8 mouse cellular contexts compared by ENCODE assay signal in the genomic region with DNA sequence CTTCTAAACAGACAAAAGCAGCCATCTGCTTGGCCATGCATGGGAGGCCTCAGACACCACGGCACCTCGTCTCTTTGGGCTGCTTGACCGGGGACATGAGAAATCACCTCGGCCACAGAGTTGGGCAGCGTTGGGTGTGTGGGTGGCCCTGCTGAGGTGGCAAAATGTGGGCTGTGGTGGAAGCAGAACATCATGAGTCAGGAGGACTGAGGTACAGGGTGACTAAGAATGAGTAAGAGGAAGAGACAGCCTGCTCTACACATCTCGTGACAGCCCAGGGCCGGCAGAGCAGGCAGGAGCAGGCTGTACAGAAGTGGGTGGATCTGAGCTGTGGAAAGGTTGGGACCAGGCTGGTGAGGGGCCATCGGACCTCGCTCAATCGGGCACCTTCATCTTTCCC. TPM values are rescaled to one million over a fixed set of nuclear protein-coding genes. Genes with fewer than 3 reads are reported as not detected.
DNase-seq lines count a peak whose midpoint lies in the region; ATAC-seq and TF ChIP-seq lines count a peak whose summit lies in the region.

No protein-coding gene starts in this region.

- no peak for ATAC-seq in kidney, postnatal 0 days (replicated peaks; ENCODE audit: low FRiP score, low read depth)
- peak; percentile 77 for ATAC-seq in liver, postnatal 0 days
- ATAC-seq in megakaryocyte-erythroid progenitor cell, adult 5-6 weeks (replicated peaks; ENCODE audit: low FRiP score, low TSS enrichment, poor library complexity, severe bottlenecking), result no peak
- no peak; the same call in 1 of the 2 replicates for ATAC-seq in forebrain, postnatal 0 days

- WGBS in kidney, postnatal 0 days, result 67% methylated on average over 10 of the region's 10 CpGs
- WGBS in liver, postnatal 0 days (ENCODE audit: insufficient replicate concordance), result 77% methylated on average over 10 of the region's 10 CpGs
- WGBS in forebrain, postnatal 0 days, result 91% methylated on average over 10 of the region's 10 CpGs

- no peaks in the 10 kb centered on the region for H3K79me2 ChIP-seq in CH12.LX (replicated peaks; ENCODE audit: control insufficient read depth, extremely low read depth, insufficient read depth, poor library complexity, severe bottlenecking)

- no peaks in the 10 kb centered on the region for H3K4me1 ChIP-seq in kidney, postnatal 0 days (replicated peaks; ENCODE audit: insufficient read depth, low read length)
- H3K4me1 ChIP-seq in CH12.LX (ENCODE audit: control insufficient read depth in 1 of 2, insufficient read depth in 2 of 2), result peaks cover 27 to 76% of the 10 kb centered on the region in 2 experiments
- no peaks in the 10 kb centered on the region for H3K4me1 ChIP-seq in liver, postnatal 0 days (ENCODE audit: insufficient read depth)
- H3K4me1 ChIP-seq in forebrain, postnatal 0 days (ENCODE audit: insufficient read depth), result no peaks in the 10 kb centered on the region

- in situ Hi-C loops in CH12.LX (cut with MboI; ENCODE audit: low pct_ligation_motif_present, low pct_unique_long_range_greater_than_20kb, low sequenced_read_pairs), result no loop called here

- no peak for TF ChIP-seq POLR2A in CH12.LX (IDR thresholded peaks at IDR 0.05; ENCODE audit: low read depth, low read length)

- dilution Hi-C loops in CH12.LX (cut with MboI; ENCODE audit: extremely low pct_ligation_motif_present, extremely low pct_unique_long_range_greater_than_20kb, low sequenced_read_pairs), result no loop called here

- TF ChIP-seq CTCF in kidney, postnatal 0 days (IDR thresholded peaks at IDR 0.05; ENCODE audit: low read depth), result no peak
- no peak for TF ChIP-seq CTCF in CH12.LX (conservative IDR thresholded peaks at IDR 0.05 in 1 of 2, IDR thresholded peaks at IDR 0.05 in 1 of 2; ENCODE audit: low read depth in 2 of 2, low read length in 2 of 2)
- no peak for TF ChIP-seq CTCF in liver, postnatal 0 days (IDR thresholded peaks at IDR 0.05; ENCODE audit: low read depth)
- TF ChIP-seq CTCF in forebrain, postnatal 0 days (IDR thresholded peaks at IDR 0.05; ENCODE audit: low read depth), result no peak

- H3K36me3 ChIP-seq in kidney, postnatal 0 days (ENCODE audit: insufficient read depth, low read length), result peaks cover 16% of the 10 kb centered on the region; the same call in 1 of the 2 replicates
- H3K36me3 ChIP-seq in CH12.LX (replicated peaks in 1 of 2; ENCODE audit: control insufficient read depth in 1 of 2, insufficient read depth in 1 of 2, low read length in 1 of 2), result peaks cover 75 to 94% of the 10 kb centered on the region in 2 experiments
- H3K36me3 ChIP-seq in liver, postnatal 0 days (replicated peaks; ENCODE audit: insufficient read depth, low read length), result peaks cover 36% of the 10 kb centered on the region
- peaks cover 58% of the 10 kb centered on the region for H3K36me3 ChIP-seq in forebrain, postnatal 0 days (ENCODE audit: insufficient read depth)

- no peak overlapping the region for H3K27ac ChIP-seq in kidney, postnatal 0 days
- peak overlapping the region; percentile 62 for H3K27ac ChIP-seq in CH12.LX (ENCODE audit: insufficient read depth, low read depth)
- H3K27ac ChIP-seq in liver, postnatal 0 days (ENCODE audit: low read depth), result 0 out of 2 replicates have a peak overlapping the region, but pooled peaks have one; percentile 18
- H3K27ac ChIP-seq in forebrain, postnatal 0 days (ENCODE audit: low read depth, low read length), result no peak overlapping the region

- peak; percentile 17 for DNase-seq in kidney, postnatal 0 days (ENCODE audit: low spot score)
- no peak for DNase-seq in kidney, postnatal 10 days
- DNase-seq in CH12.LX (ENCODE audit: extremely low read depth), result peak; percentile 77
- DNase-seq in fat pad, adult 2 months (ENCODE audit: extremely low read depth, low read depth, low spot score), result peak; percentile 13
- DNase-seq in liver, postnatal 0 days, result no peak
- peak; percentile 59 for DNase-seq in thymus, postnatal 4 days
- DNase-seq in forebrain, postnatal 0 days, result no peak

- 0 out of 2 replicates have a peak, but pooled peaks have one; percentile 18 for TF ChIP-seq EP300 in CH12.LX (IDR thresholded peaks at IDR 0.05; ENCODE audit: low read length)
- no peak for TF ChIP-seq EP300 in liver, postnatal 0 days (IDR thresholded peaks at IDR 0.05; ENCODE audit: low read depth)

- H3K27me3 ChIP-seq in kidney, postnatal 0 days (ENCODE audit: insufficient read depth, low read length), result no peaks in the 10 kb centered on the region
- no peaks in the 10 kb centered on the region for H3K27me3 ChIP-seq in CH12.LX (replicated peaks)
- H3K27me3 ChIP-seq in liver, postnatal 0 days (ENCODE audit: insufficient read depth, low read length), result no peaks in the 10 kb centered on the region
- H3K27me3 ChIP-seq in forebrain, postnatal 0 days (ENCODE audit: insufficient read depth, low read length), result no peaks in the 10 kb centered on the region

- no peak overlapping the region for H3K9ac ChIP-seq in kidney, postnatal 0 days (ENCODE audit: low read depth, low read length)
- H3K9ac ChIP-seq in CH12.LX (ENCODE audit: insufficient read depth, low read depth), result no peak overlapping the region
- no peak overlapping the region for H3K9ac ChIP-seq in liver, postnatal 0 days (replicated peaks)
- H3K9ac ChIP-seq in forebrain, postnatal 0 days, result no peak overlapping the region

- no peak overlapping the region for H3K4me2 ChIP-seq in kidney, postnatal 0 days (ENCODE audit: low read length)
- no peak overlapping the region for H3K4me2 ChIP-seq in CH12.LX (ENCODE audit: insufficient read depth, low read depth, poor library complexity, severe bottlenecking)
- no peak overlapping the region for H3K4me2 ChIP-seq in liver, postnatal 0 days (ENCODE audit: low read depth, low read length)
- H3K4me2 ChIP-seq in forebrain, postnatal 0 days (ENCODE audit: low read depth), result no peak overlapping the region

- TF ChIP-seq RAD21 in CH12.LX (IDR thresholded peaks at IDR 0.05; ENCODE audit: low read depth, low read length), result no peak

- H3K4me3 ChIP-seq in kidney, postnatal 0 days (replicated peaks; ENCODE audit: low read depth, low read length), result no peak overlapping the region
- no peak overlapping the region for H3K4me3 ChIP-seq in CH12.LX (replicated peaks in 1 of 3; ENCODE audit: low read depth in 2 of 3, low read length in 2 of 3, poor library complexity in 1 of 3)
- no peak overlapping the region for H3K4me3 ChIP-seq in liver, postnatal 0 days (ENCODE audit: low read depth, low read length)
- no peak overlapping the region for H3K4me3 ChIP-seq in forebrain, postnatal 0 days (ENCODE audit: low read depth, low read length)

- H3K9me3 ChIP-seq in kidney, postnatal 0 days (replicated peaks; ENCODE audit: low read length), result no peaks in the 10 kb centered on the region
- H3K9me3 ChIP-seq in CH12.LX (replicated peaks; ENCODE audit: low read length), result no peaks in the 10 kb centered on the region
- H3K9me3 ChIP-seq in liver, postnatal 0 days (ENCODE audit: low read length), result no peaks in the 10 kb centered on the region
- H3K9me3 ChIP-seq in forebrain, postnatal 0 days (ENCODE audit: low read length), result no peaks in the 10 kb centered on the region

TF ChIP-seq in CH12.LX, 34 proteins besides CTCF, POLR2A, EP300 and RAD21 (continues in another document):
- no peak for TF ChIP-seq UBTF (IDR thresholded peaks at IDR 0.05; ENCODE audit: low read depth, low read length)

RNA-seq across cellular contexts. Expression of a gene that starts 14.3 kb away (rescaled TPM):
- polyA plus RNA-seq in kidney, postnatal 0 days (2015; fragmentation: Nextera tagmentation; extraction: Ambion mirVana), result 11.6 and 12.1 TPM in 2 replicates
- total RNA-seq in CH12.LX (2012; rRNA removed) (14.8 and 18.0 TPM in 2 replicates), CH12.LX (2014; rRNA removed) (6.9 and 8.8 TPM in 2 replicates)
- polyA plus RNA-seq in CH12.LX (2012; ENCODE audit: insufficient read length, low read depth), result 11.8 and 15.2 TPM in 2 replicates
- 3.6 and 3.9 TPM in 2 replicates for polyA plus RNA-seq in liver, postnatal 0 days (2015; fragmentation: Nextera tagmentation; extraction: Ambion mirVana)
- 8.2 and 13.8 TPM in 2 replicates for total RNA-seq in megakaryocyte-erythroid progenitor cell, adult 5-6 weeks (2014; fragmentation: Nextera tagmentation)
- 3.6 and 3.7 TPM in 2 replicates for total RNA-seq in megakaryocyte-erythroid progenitor cell, adult 5-6 weeks (2017)
- 10.9 and 16.0 TPM in 2 replicates for total RNA-seq in forebrain, postnatal 0 days (2014; rRNA removed)
- polyA plus RNA-seq in forebrain, postnatal 0 days (2015; fragmentation: Nextera tagmentation; extraction: Ambion mirVana), result 8.4 and 9.7 TPM in 2 replicates

RNA-seq across cellular contexts. Expression of a gene that starts 32.6 kb away (rescaled TPM):
- 12.9 and 16.7 TPM in 2 replicates for polyA plus RNA-seq in kidney, postnatal 0 days (2015; fragmentation: Nextera tagmentation; extraction: Ambion mirVana)
- total RNA-seq in CH12.LX (2012; rRNA removed) (9.4 and 10.2 TPM in 2 replicates), CH12.LX (2014; rRNA removed) (7.1 and 7.9 TPM in 2 replicates)
- polyA plus RNA-seq in CH12.LX (2012; ENCODE audit: insufficient read length, low read depth), result 10.1 and 11.8 TPM in 2 replicates
- polyA plus RNA-seq in liver, postnatal 0 days (2015; fragmentation: Nextera tagmentation; extraction: Ambion mirVana), result 1.9 and 2.0 TPM in 2 replicates
- total RNA-seq in megakaryocyte-erythroid progenitor cell, adult 5-6 weeks (2014; fragmentation: Nextera tagmentation), result 0.42 and 0.49 TPM in 2 replicates
- total RNA-seq in megakaryocyte-erythroid progenitor cell, adult 5-6 weeks (2017), result not detected in 2 replicates
- 98.6 and 100 TPM in 2 replicates for total RNA-seq in forebrain, postnatal 0 days (2014; rRNA removed)
- 86.4 and 90.9 TPM in 2 replicates for polyA plus RNA-seq in forebrain, postnatal 0 days (2015; fragmentation: Nextera tagmentation; extraction: Ambion mirVana)

RNA-seq across cellular contexts. Expression of a gene that starts 36.5 kb away (rescaled TPM):
- polyA plus RNA-seq in kidney, postnatal 0 days (2015; fragmentation: Nextera tagmentation; extraction: Ambion mirVana), result 0.08 and 0.11 TPM in 2 replicates
- total RNA-seq in CH12.LX (2012; rRNA removed) (0.04 TPM in 2 replicates), CH12.LX (2014; rRNA removed) (0.11 and 0.30 TPM in 2 replicates)
- polyA plus RNA-seq in CH12.LX (2012; ENCODE audit: insufficient read length, low read depth), result 0.22 and 0.33 TPM in 2 replicates
- polyA plus RNA-seq in liver, postnatal 0 days (2015; fragmentation: Nextera tagmentation; extraction: Ambion mirVana), result 0.92 and 1.2 TPM in 2 replicates
- 3.2 and 4.5 TPM in 2 replicates for total RNA-seq in megakaryocyte-erythroid progenitor cell, adult 5-6 weeks (2014; fragmentation: Nextera tagmentation)
- total RNA-seq in megakaryocyte-erythroid progenitor cell, adult 5-6 weeks (2017), result 3.5 and 4.0 TPM in 2 replicates
- total RNA-seq in forebrain, postnatal 0 days (2014; rRNA removed), result 0.14 and 0.23 TPM in 2 replicates
- polyA plus RNA-seq in forebrain, postnatal 0 days (2015; fragmentation: Nextera tagmentation; extraction: Ambion mirVana), result 0.13 and 0.17 TPM in 2 replicates

RNA-seq across cellular contexts. Expression of a gene that starts 51.8 kb away (rescaled TPM):
- 3.1 and 3.4 TPM in 2 replicates for polyA plus RNA-seq in kidney, postnatal 0 days (2015; fragmentation: Nextera tagmentation; extraction: Ambion mirVana)
- total RNA-seq in CH12.LX (2012; rRNA removed), result not detected in 2 replicates
- total RNA-seq in CH12.LX (2014; rRNA removed), result not detected in 2 replicates
- polyA plus RNA-seq in CH12.LX (2012; ENCODE audit: insufficient read length, low read depth), result not detected in 2 replicates
- polyA plus RNA-seq in liver, postnatal 0 days (2015; fragmentation: Nextera tagmentation; extraction: Ambion mirVana), result 5.5 and 6.9 TPM in 2 replicates
- 0.22 TPM in 1 of 2 replicates, not detected in the other for total RNA-seq in megakaryocyte-erythroid progenitor cell, adult 5-6 weeks (2014; fragmentation: Nextera tagmentation)
- total RNA-seq in megakaryocyte-erythroid progenitor cell, adult 5-6 weeks (2017), result 0.23 TPM in 1 of 2 replicates, not detected in the other
- total RNA-seq in forebrain, postnatal 0 days (2014; rRNA removed), result 0.52 and 1.2 TPM in 2 replicates
- 1.7 TPM in 2 replicates for polyA plus RNA-seq in forebrain, postnatal 0 days (2015; fragmentation: Nextera tagmentation; extraction: Ambion mirVana)

Comparison
In these comparisons a context has a peak if more than half of its experiments do, and no peak if none do; other contexts are left out.
1. DNase-seq: peak in kidney, postnatal 0 days (single experiment), CH12.LX (single experiment), fat pad, adult 2 months (single experiment) and thymus, postnatal 4 days (single experiment); none in kidney, postnatal 10 days (single experiment), liver, postnatal 0 days (single experiment) and forebrain, postnatal 0 days (single experiment).
2. H3K27ac ChIP-seq: peak in CH12.LX (single experiment) and liver, postnatal 0 days (single experiment); none in kidney, postnatal 0 days (single experiment) and forebrain, postnatal 0 days (single experiment).